Mouse (Mus musculus) lung, postnatal 25 days (tissue): ENCODE results near the gene 4931428L18Rik.
"Not testable (repeated sequence)": the region's sequence is repeated elsewhere in the genome, so short reads cannot be mapped to it uniquely, and the experiment has no call there.

ENCODE experiments used
- DNase-seq: peaks from one replicate; pipeline ENCODE4 v3.0.0; 2022; ENCODE audit warnings: low spot score

Gene 4931428L18Rik

DNA sequence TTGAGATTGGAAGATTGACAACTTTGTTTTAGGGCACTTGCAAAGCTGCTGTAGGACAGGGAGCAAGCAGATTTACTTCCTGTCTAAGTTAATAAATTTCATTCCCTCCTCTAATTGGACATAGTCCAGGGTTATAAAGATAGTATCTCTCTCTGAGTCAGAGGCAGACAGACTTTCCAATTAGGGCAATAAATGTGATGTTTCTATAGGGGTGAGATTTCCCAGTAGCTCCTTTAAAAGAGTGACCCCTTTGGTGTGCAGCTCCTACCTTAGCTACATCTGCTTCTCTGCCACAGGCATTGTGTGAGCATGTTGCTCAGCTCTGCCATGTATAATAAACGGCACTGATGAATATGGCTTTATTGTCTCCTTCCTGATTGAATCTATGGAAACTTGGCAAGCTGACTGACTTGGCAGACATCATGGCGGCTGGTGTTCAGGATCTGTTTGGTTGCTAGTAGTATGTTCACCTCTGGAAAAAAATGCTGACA, 163.6 kb downstream of the 4931428L18Rik start:
- DNase-seq, result no peak

DNA sequence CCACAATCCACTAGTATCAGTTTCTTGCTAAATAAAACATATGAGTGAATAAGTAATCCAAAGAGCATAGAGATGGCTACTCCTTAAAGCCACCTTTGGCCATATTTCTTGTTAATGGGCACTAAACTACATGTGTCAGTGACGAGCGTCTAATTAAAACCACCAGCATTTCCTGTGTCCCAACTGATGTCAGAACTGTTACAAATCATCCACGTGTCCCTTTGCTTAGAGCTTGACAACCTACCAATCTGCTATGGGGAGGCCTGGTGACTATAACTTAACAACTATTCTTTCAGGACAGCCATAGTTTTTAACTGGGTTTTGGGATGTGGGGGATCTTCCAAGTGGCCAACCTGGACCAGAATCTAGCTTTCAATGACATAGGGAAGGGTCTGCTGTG, 164.3 kb downstream of the 4931428L18Rik start:
- no peak for DNase-seq

- DNase-seq, result peak; percentile 51
Observed at GRCm38 (mm10) chr1:31051370-31051921, 171.0 kb downstream of the 4931428L18Rik start.

GRCm38 (mm10) chr1:31049954-31050652, 172.4 kb downstream of the 4931428L18Rik start:
- peak; percentile 73 for DNase-seq

GRCm38 (mm10) chr1:31043208-31043607, 179.3 kb downstream of the 4931428L18Rik start:
- no peak for DNase-seq

DNA sequence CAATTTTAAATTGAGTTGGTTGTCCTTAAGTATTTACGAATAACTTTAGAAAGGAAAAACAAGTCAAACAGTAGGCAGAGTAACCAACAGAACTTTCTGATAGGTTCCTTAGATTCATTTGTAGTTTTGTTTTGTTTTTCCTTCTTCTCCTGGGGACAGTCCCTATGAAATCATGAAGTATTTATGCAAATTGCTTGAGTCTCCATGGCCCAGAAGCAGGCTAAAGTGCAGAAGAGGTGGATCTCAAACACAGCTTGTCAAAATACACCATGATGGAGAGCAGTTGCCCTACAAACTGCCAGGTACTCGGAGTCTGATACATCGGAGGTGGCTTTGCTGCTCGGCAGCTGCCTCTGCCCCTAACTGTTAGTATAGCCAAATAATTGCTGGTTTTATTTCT, 179.7 kb downstream of the 4931428L18Rik start:
- DNase-seq, result no peak

DNA sequence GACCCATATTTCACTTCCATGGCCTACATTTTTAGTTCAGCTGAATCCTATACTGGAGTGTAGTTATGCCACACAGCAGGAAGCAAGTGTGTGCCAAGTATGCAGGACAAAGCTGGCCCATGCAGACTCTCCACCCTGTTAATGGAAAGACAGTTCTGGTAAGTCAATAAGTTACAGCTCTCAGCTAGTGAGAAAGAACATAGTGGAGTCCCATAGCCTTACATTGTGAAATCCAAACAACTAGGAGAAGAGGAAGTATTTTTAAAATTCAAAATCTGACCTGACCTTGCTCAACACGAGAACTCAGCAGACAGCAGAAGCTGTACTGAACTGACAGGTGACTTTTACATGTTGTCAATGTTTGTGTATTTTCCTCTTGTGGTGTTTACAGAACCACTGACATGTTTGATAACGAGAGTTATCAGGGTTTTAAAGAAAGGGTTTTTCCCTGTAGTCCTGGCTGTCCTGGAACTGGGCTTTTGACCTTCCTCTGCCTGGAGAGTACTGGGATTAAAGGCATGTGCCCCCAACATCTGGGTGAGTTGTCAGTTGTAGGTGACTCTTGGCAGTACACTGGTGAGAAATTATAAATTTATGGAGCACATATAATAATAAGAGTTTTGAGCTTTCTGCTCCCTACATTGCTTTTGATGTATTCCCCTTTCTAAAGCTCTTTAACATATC, 188.5 kb downstream of the 4931428L18Rik start:
- DNase-seq, result peak; percentile 66

- DNase-seq, result no peak
Observed at GRCm38 (mm10) chr1:31032351-31032750, 190.1 kb downstream of the 4931428L18Rik start.

DNA sequence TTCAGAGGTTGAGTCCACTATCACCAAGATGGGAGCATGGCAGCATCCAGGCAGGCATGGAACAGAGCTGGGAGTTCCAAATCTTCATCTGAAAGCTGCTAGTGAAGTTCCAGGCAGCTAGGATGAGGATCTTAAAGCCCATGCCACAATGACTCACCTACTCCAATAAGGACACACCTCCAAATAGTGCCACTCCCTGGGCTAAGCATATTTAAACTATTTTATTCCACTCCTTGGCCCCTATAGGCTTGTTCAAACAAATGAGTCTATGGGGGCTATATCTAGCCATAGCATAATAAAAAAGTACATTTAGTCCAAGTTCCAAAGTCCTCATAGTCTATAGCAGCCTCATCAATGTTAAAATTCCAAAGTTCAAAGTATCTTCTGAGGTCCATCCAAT, 199.3 kb downstream of the 4931428L18Rik start:
- no peak for DNase-seq

DNA sequence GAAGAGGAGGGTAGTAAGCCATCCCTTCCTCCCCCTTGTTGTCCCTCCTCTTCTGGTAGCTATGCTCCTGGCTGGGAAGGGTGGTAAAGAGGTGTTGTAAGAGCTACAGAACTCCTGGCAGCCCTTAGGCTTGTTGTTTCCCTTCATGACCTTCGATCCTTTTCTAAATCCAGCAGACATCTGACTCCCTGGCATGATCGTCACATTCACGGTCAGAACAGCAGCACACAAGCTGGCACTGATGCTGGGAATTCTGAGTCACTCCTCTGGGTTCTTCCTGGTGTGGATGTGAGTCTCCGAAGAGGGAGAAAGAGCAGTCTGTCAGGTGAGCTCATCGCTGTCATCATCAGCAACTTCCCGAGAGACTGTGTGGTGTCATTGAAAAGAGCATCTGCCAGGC, 203.2 kb downstream of the 4931428L18Rik start:
- peak; percentile 37 for DNase-seq

- no peak for DNase-seq
Observed at GRCm38 (mm10) chr1:31017377-31017776, 205.1 kb downstream of the 4931428L18Rik start.

DNA sequence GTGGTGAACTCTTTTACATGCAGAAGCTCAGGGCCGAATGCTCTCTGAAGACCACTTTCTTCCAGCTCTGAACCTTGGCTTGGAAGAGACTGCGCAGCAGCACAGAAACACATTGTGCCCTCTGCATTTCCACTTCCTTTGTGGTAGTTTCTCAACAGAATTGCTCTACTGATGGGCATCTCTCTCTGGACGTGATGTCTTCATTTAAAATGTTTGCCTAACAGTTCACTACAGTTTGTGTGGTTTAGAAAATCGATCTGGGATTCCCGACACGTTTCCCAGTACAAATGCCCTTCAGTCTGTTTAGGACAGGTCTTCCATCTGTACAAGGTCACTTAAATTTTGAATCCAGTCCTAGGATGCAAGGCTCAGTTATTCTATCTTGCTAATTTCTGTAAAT, 206.4 kb downstream of the 4931428L18Rik start:
- DNase-seq, result no peak

GRCm38 (mm10) chr1:31015261-31015660, 207.2 kb downstream of the 4931428L18Rik start:
- DNase-seq, result peak; percentile 26

DNA sequence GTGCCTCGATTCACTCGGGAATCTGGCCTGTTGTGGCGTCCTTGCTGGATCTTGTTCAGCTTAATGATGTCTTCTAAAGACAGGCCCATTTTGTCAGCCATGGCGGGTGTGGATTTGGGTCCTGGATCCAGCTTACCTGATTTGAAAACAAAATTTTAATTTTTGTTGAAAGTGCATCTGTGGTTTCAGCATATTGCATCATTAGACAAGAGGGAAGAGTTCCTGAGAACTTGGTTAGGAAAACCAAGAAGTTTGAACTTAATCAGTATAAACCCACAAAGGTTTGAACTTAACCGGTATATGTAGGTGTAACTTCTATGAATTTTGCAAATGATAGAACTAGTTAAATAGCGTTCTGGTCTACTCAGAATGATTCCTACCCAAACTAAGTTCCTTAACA, 244.6 kb downstream of the 4931428L18Rik start, which contains the start of gene AC153137.1:
Gene AC153137.1, minus strand, starts transcription at position 101 of the 400 bp plus-strand sequence.
- not testable (repeated sequence) for DNase-seq

DNA sequence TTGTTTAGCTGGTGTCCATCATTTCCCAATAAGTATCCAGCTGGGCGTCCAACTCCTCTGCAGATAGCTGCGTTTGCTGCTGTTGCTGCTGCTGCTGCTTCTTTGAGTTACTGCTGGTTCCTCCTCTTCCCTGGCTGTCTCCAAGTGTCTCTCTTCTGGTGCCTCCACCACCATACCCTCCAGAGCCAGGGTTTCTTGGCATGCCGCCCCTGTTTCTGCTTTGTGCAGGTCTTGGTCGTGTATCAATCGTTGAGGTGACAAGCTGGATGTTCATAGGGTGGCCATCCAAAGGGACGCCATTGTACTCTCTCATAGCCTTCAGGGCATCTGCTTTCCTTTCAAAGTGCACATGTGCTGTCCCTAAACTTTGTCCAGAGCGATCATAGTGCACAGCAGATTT, 245.2 kb downstream of the 4931428L18Rik start:
- not testable (repeated sequence) for DNase-seq

DNA sequence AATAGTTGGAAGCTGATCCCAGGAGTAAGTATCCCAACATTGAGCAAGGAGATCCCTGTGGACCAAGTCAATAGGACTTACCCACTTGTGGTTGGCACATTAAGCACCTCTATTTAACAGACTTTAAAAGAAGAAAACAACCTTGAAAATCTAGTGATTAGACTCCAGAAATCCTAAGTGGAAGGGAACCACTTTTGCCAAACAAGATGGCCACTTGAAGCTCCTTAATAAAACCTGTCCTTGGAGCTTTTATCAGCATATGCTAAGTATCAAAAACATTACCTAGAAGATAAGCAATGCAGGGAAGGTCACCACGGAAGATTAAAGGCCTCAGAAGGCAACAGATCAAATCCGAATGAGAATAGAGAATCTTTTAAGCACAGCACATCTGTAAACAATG, 270.7 kb downstream of the 4931428L18Rik start:
- DNase-seq, result no peak

GRCm38 (mm10) chr1:30950456-30950835, 272.0 kb downstream of the 4931428L18Rik start:
- no peak for DNase-seq

DNA sequence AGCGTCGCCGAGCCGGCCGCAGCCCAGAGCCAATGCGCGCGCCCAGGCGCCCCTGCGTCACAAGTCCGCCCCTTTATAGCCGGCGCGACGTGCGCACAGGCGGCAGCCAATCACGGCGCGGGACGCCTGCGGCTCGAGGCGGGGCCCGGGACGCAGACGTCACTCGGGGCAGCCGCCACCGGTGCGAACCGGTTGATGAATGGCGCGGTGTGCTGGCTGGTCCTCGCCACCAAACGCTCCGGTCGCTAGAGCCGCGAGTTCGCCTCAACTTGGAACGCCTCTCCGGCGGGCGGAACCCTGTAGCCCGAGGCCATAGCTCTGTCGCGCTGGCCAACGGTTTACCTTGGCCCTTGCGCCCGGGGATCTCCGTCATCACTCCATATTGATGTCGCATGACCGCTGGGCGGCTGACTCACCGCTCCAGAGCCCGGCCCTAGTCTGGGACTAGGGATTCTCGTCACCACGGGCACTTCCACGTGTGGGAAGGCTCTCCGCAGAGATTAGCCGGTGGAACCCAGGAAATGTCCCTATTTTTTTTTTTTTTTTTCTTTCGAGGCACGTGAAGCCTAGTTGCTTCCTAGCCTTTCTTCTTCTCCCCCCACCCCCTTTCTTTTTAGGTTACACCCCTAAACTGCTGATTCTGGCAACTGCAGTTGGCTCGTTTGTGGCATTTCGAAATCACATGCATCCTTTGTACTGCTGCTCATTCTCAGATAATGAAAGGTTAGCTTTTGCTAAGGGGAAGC, 272.6 kb downstream of the 4931428L18Rik start:
- peak; percentile 96 for DNase-seq

- peak; percentile 44 for DNase-seq
Observed at GRCm38 (mm10) chr1:30948950-30949639, 273.4 kb downstream of the 4931428L18Rik start.

DNA sequence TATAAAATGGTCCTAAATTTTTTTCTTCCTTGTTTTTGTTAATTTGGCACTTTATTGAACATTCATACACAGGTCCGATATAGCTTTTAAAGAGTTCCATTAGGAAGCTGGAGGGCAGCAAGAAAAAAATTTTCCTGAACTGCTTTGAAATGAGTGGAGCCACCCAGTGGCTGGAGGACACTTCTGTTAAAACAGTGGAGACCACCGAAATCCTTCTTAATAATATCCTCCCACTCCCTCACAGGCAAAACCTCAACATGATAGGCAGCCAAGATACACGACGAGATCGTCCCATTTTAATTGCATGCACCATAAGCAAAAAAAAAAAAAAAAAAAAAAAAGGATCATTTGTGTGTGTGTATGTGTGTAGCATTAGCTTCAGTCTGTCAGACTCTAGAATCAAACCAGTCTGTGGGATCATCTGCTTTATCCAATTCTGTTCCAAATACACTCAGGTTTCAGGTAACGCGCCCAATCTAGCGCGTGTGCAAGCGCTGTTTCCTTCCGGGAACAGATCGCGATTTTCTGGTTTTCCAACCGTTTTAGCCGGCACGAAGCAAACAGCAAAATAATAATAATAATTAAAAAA, 274.0 kb downstream of the 4931428L18Rik start:
- DNase-seq, result peak; percentile 29
